Mouse (Mus musculus) lung, adult 2 months (tissue): ENCODE results near the gene Ptpre.

Source experiments
- CTCF ChIP-seq: fragments of 200-500 bp; IDR thresholded peaks from 2 replicates; pipeline ENCODE4 v1.5.1; 2011; ENCODE audit warnings: mild to moderate bottlenecking, low read length, control low read depth; ENCODE audit not compliant: insufficient read depth
- POLR2A ChIP-seq: fragments of 200-500 bp; IDR thresholded peaks from 2 replicates; pipeline ENCODE4 v1.6.1; 2011; ENCODE audit warnings: low read depth, mild to moderate bottlenecking, control low read depth, low read length, borderline replicate concordance; ENCODE audit errors: extremely low read depth

- TF ChIP-seq CTCF (no peak), POLR2A (no peak)
Observed at GRCm38 (mm10) chr7:135694796-135695195, 157.5 kb downstream of the Ptpre start.
